Comparison of ENCODE assay signal across 9 mouse cellular contexts in genomic region chr5:125189625-125190024, GRCm38 (mm10). TPM values are rescaled to one million over a fixed set of nuclear protein-coding genes. Genes with fewer than 3 reads are reported as not detected.
DNase-seq lines count a peak whose midpoint lies in the region; ATAC-seq and TF ChIP-seq lines count a peak whose summit lies in the region.
"Had no signal": no experiment of that assay in that cellular context is flagged by ENCODE, and none has a peak within 500 bp of the region (broad histone marks: within the 10 kb centered on the region; RNA-seq: fewer than 3 reads in every experiment).

No protein-coding gene starts in this region.

- WGBS in bone marrow, adult 2 months, result 50% methylated on average over 11 of the region's 11 CpGs
- WGBS in midbrain, embryonic 12.5 days, result 44% methylated on average over 11 of the region's 11 CpGs

- no peak for ATAC-seq in cerebellum, adult (ENCODE audit: insufficient number of reproducible peaks, low FRiP score, low TSS enrichment)
- peak; percentile 34; the same call in 1 of the 2 replicates for ATAC-seq in midbrain, embryonic 12.5 days (ENCODE audit: low FRiP score, low read depth)

- H3K27ac ChIP-seq in bone marrow, adult 2 months (ENCODE audit: control insufficient read depth, insufficient read depth, low read depth, low read length, poor library complexity), result no peak overlapping the region
- H3K27ac ChIP-seq in embryonic fibroblast, embryonic 13.5 days (ENCODE audit: insufficient read depth, low read length), result peak overlapping the region; percentile 43
- H3K27ac ChIP-seq in midbrain, embryonic 12.5 days (replicated peaks), result no peak overlapping the region
- H3K27ac ChIP-seq: limb, embryonic 12.5 days had no signal

- no peaks in the 10 kb centered on the region for H3K36me3 ChIP-seq in midbrain, embryonic 12.5 days
- H3K36me3 ChIP-seq: limb, embryonic 12.5 days had no signal

- H3K4me3 ChIP-seq in bone marrow, adult 2 months (replicated peaks; ENCODE audit: control insufficient read depth, low read depth, low read length), result no peak overlapping the region
- H3K4me3 ChIP-seq in embryonic fibroblast, embryonic 13.5 days (ENCODE audit: insufficient read depth, low read length), result no peak overlapping the region
- H3K4me3 ChIP-seq in midbrain, embryonic 12.5 days, result no peak overlapping the region
- H3K4me3 ChIP-seq: limb, embryonic 12.5 days had no signal

- H3K27me3 ChIP-seq in midbrain, embryonic 12.5 days, result peaks cover 22% of the 10 kb centered on the region
- H3K27me3 ChIP-seq: limb, embryonic 12.5 days had no signal

- H3K9me3 ChIP-seq in midbrain, embryonic 12.5 days, result no peaks in the 10 kb centered on the region

- no peak overlapping the region for H3K4me2 ChIP-seq in midbrain, embryonic 12.5 days (replicated peaks)
- H3K4me2 ChIP-seq: limb, embryonic 12.5 days had no signal

- intact Hi-C loops in left cerebral cortex, postnatal 14 days (cut with DNase I), result no loop called here

- no peak overlapping the region for H3K9ac ChIP-seq in midbrain, embryonic 12.5 days (replicated peaks)
- H3K9ac ChIP-seq: limb, embryonic 12.5 days had no signal

- peaks cover 2% of the 10 kb centered on the region; the same call in 1 of the 2 replicates for H3K4me1 ChIP-seq in bone marrow, adult 2 months (ENCODE audit: control insufficient read depth, insufficient read depth, low read length)
- H3K4me1 ChIP-seq in embryonic fibroblast, embryonic 13.5 days (ENCODE audit: control insufficient read depth, insufficient read depth, low read length), result peaks cover 5% of the 10 kb centered on the region; the same call in 1 of the 2 replicates
- peaks cover 12% of the 10 kb centered on the region for H3K4me1 ChIP-seq in midbrain, embryonic 12.5 days

- peak; percentile 68 for DNase-seq in cerebellum, adult 11 months
- peak; percentile 87 for DNase-seq in heart, postnatal 4 days
- peak; percentile 68 to 78 for DNase-seq in left cerebral cortex, postnatal 14 days (ENCODE audit: low spot score in 2 of 2)
- DNase-seq in spleen, postnatal 36 days (ENCODE audit: low spot score in 2 of 2), result peak; percentile 77 to 82

- peak; percentile 84 for TF ChIP-seq CTCF in bone marrow, adult 2 months (IDR thresholded peaks at IDR 0.05; ENCODE audit: control insufficient read depth, insufficient read depth, low read length)
- peak; percentile 65 for TF ChIP-seq CTCF in embryonic fibroblast, embryonic 13.5 days (IDR thresholded peaks at IDR 0.05; ENCODE audit: borderline replicate concordance, insufficient read depth, low read length)

- no peak for TF ChIP-seq POLR2A in bone marrow, adult 2 months (IDR thresholded peaks at IDR 0.05; ENCODE audit: borderline replicate concordance, control insufficient read depth, low read depth, low read length)
- no peak for TF ChIP-seq POLR2A in embryonic fibroblast, embryonic 13.5 days (IDR thresholded peaks at IDR 0.05; ENCODE audit: low read depth, low read length)

RNA-seq across cellular contexts. Expression of gene Ncor2, which starts 10.6 kb away (rescaled TPM):
- 20.4 and 46.9 TPM in 2 replicates for polyA plus RNA-seq in bone marrow, adult 2 months (2011; ENCODE audit: insufficient read depth, insufficient read length, low replicate concordance, missing spikeins)
- 110 and 130 TPM in 2 replicates for polyA plus RNA-seq in embryonic fibroblast, embryonic 13.5 days (2011; ENCODE audit: insufficient read length, low read depth, missing spikeins)
- total RNA-seq in heart, postnatal 4 days (2021), result 100 to 1,000 TPM; 104 to 112 TPM
- 100 to 1,000 TPM; 171 to 175 TPM for total RNA-seq in left cerebral cortex, postnatal 14 days (2021)
- polyA plus RNA-seq in midbrain, embryonic 12.5 days (2016; fragmentation: Nextera tagmentation; extraction: Ambion mirVana), result 24.5 and 25.1 TPM in 2 replicates
